Mouse (Mus musculus) forebrain, embryonic 14.5 days (tissue): ENCODE data around the gene Slc10a7. TPM values are rescaled to one million over a fixed set of nuclear protein-coding genes. Genes with fewer than 3 reads are reported as not detected.

Experiments used
- ATAC-seq: fragments of 200-750 bp; cut with Nextera tagmentation; 2 replicates; pipeline ENCODE4 v1.8.0; 2017; ENCODE audit warnings: mild to moderate bottlenecking, moderate library complexity
- DNase-seq: peaks from one replicate; pipeline ENCODE4 v3.0.0-alpha.2; 2015; ENCODE audit warnings: low spot score
- H3K27ac ChIP-seq: fragments of 300-500 bp; sonication (generic); 2 replicates; pipeline ENCODE4 v1.5.1; 2014; ENCODE audit warnings: low read depth, mild to moderate bottlenecking, control low read depth, low read length, moderate library complexity
- H3K27me3 ChIP-seq: fragments of 300-500 bp; sonication (generic); replicated peaks from 2 replicates; pipeline ENCODE4 v1.6.1; 2014; ENCODE audit warnings: low read length, control low read depth, mixed read lengths; ENCODE audit not compliant: control insufficient read depth, insufficient read depth
- H3K36me3 ChIP-seq: fragments of 300-500 bp; sonication (generic); 2 replicates; pipeline ENCODE4 v1.6.1; 2014; ENCODE audit warnings: low read length, control low read depth; ENCODE audit not compliant: control insufficient read depth, insufficient read depth
- H3K4me1 ChIP-seq: fragments of 300-500 bp; sonication (generic); 2 replicates; pipeline ENCODE4 v1.6.1; 2014; ENCODE audit warnings: antibody characterized with exemption, low read length, control low read depth; ENCODE audit not compliant: control insufficient read depth, insufficient read depth
- H3K4me2 ChIP-seq: fragments of 300-500 bp; sonication (generic); 2 replicates; pipeline ENCODE4 v1.6.1; 2014; ENCODE audit warnings: mild to moderate bottlenecking, control low read depth, low read length
- H3K4me3 ChIP-seq: fragments of 300-500 bp; sonication (generic); 2 replicates; pipeline ENCODE4 v1.5.1; 2014; ENCODE audit warnings: low read depth, low read length, control low read depth
- H3K9ac ChIP-seq: fragments of 300-500 bp; sonication (generic); 2 replicates; pipeline ENCODE4 v1.6.1; 2014; ENCODE audit warnings: mild to moderate bottlenecking, low read length, control low read depth, moderate library complexity
- H3K9me3 ChIP-seq: fragments of 300-500 bp; sonication (generic); replicated peaks from 2 replicates; pipeline ENCODE4 v1.6.1; 2016; ENCODE audit warnings: low read length, control low read depth, mixed read lengths; ENCODE audit not compliant: control insufficient read depth
- WGBS: fragments of 180-500 bp; shearing (Covaris S2); extraction: QIAGEN DNeasy Blood & Tissue Kit; methylation state at CpG from one replicate; pipeline ENCODE4 v1.1.7; 2014; 5-methylcytosine and 5-hydroxymethylcytosine counted together
- polyA plus RNA-seq: library from polyadenylated mRNA; unstranded; fragments of >200 nt; fragmentation: Nextera tagmentation; extraction: Ambion mirVana; gene quantifications from 2 replicates; pipeline ENCODE4 v1.2.1, GENCODE M21; 2014

The Slc10a7 gene
- polyA plus RNA-seq, 1 experiment from 2014 or later = 5.2 TPM

GRCm38 (mm10) chr8:78556773-78557434 is 47.8 kb downstream of the Slc10a7 start:
- 8% methylated on average over 11 of the region's 11 CpGs for WGBS
- Histone ChIP-seq H3K4me1 (peaks cover 9% of the 10 kb centered on the region), H3K36me3 (no peaks in the 10 kb centered on the region), H3K4me3 (no peak overlapping the region), H3K27me3 (no peaks in the 10 kb centered on the region), H3K4me2 (peak overlapping the region; percentile 25), H3K27ac (no peak overlapping the region), H3K9ac (no peak overlapping the region), H3K9me3 (0 out of 2 replicates have a peak, but pooled peaks cover 4% of the 10 kb centered on the region)
- peak; percentile 84 for ATAC-seq
- peak; percentile 68 for DNase-seq

GRCm38 (mm10) chr8:78561620-78562019 is 52.5 kb downstream of the Slc10a7 start:
- ATAC-seq = no peak

GRCm38 (mm10) chr8:78563466-78564058 is 54.4 kb downstream of the Slc10a7 start:
- Histone ChIP-seq H3K4me3 (no peak overlapping the region), H3K9me3 (0 out of 2 replicates have a peak, but pooled peaks cover 4% of the 10 kb centered on the region), H3K9ac (no peak overlapping the region), H3K4me2 (no peak overlapping the region), H3K36me3 (no peaks in the 10 kb centered on the region), H3K27me3 (no peaks in the 10 kb centered on the region), H3K4me1 (no peaks in the 10 kb centered on the region), H3K27ac (no peak overlapping the region)
- DNase-seq = no peak
- WGBS = 88% methylated on average over 2 of the region's 2 CpGs
- no peak for ATAC-seq

More at GRCm38 (mm10) chr8:78561620-78562019, 52.5 kb downstream of the Slc10a7 start:
- no peaks in the 10 kb centered on the region for H3K36me3 ChIP-seq
- H3K27ac ChIP-seq = no peak overlapping the region
- no peak for DNase-seq
- peaks cover 6% of the 10 kb centered on the region for H3K4me1 ChIP-seq
- H3K9me3 ChIP-seq = 0 out of 2 replicates have a peak, but pooled peaks cover 4% of the 10 kb centered on the region
- no peak overlapping the region for H3K9ac ChIP-seq
- H3K27me3 ChIP-seq = no peaks in the 10 kb centered on the region
- H3K4me3 ChIP-seq = no peak overlapping the region
- H3K4me2 ChIP-seq = no peak overlapping the region
- 90% methylated on average over 6 of the region's 6 CpGs for WGBS

GRCm38 (mm10) chr8:78564200-78564599 is 55.1 kb downstream of the Slc10a7 start:
- DNase-seq = no peak
- 89% methylated on average over 5 of the region's 5 CpGs for WGBS

GRCm38 (mm10) chr8:78568196-78568595 is 59.0 kb downstream of the Slc10a7 start:
- ATAC-seq (no peak), DNase-seq (no peak)
- WGBS = 85% methylated on average over 8 of the region's 8 CpGs
- Histone ChIP-seq H3K9ac (no peak overlapping the region), H3K9me3 (no peaks in the 10 kb centered on the region), H3K4me3 (no peak overlapping the region), H3K4me2 (no peak overlapping the region), H3K27me3 (no peaks in the 10 kb centered on the region), H3K4me1 (no peaks in the 10 kb centered on the region), H3K27ac (no peak overlapping the region), H3K36me3 (no peaks in the 10 kb centered on the region)

More at GRCm38 (mm10) chr8:78564200-78564599, 55.1 kb downstream of the Slc10a7 start:
- no peak overlapping the region for H3K4me3 ChIP-seq
- H3K4me2 ChIP-seq = no peak overlapping the region
- H3K4me1 ChIP-seq = no peaks in the 10 kb centered on the region
- H3K9me3 ChIP-seq = 0 out of 2 replicates have a peak, but pooled peaks cover 4% of the 10 kb centered on the region
- H3K27me3 ChIP-seq = no peaks in the 10 kb centered on the region
- H3K36me3 ChIP-seq = no peaks in the 10 kb centered on the region
- H3K27ac ChIP-seq = no peak overlapping the region
- ATAC-seq = no peak
- no peak overlapping the region for H3K9ac ChIP-seq

GRCm38 (mm10) chr8:78571528-78571927 is 62.4 kb downstream of the Slc10a7 start:
- H3K4me3 ChIP-seq = no peak overlapping the region
- no peak overlapping the region for H3K4me2 ChIP-seq
- H3K36me3 ChIP-seq = no peaks in the 10 kb centered on the region
- WGBS = 34% methylated on average over 9 of the region's 9 CpGs
- no peak overlapping the region for H3K9ac ChIP-seq
- ATAC-seq = no peak
- no peak overlapping the region for H3K27ac ChIP-seq
- no peaks in the 10 kb centered on the region for H3K27me3 ChIP-seq
- no peaks in the 10 kb centered on the region for H3K4me1 ChIP-seq
- DNase-seq = no peak
- H3K9me3 ChIP-seq = no peaks in the 10 kb centered on the region

GRCm38 (mm10) chr8:78574207-78574606 is 65.1 kb downstream of the Slc10a7 start:
- Histone ChIP-seq H3K27ac (no peak overlapping the region), H3K36me3 (no peaks in the 10 kb centered on the region), H3K4me2 (no peak overlapping the region), H3K4me3 (no peak overlapping the region), H3K9me3 (no peaks in the 10 kb centered on the region), H3K9ac (no peak overlapping the region), H3K4me1 (peaks cover 9% of the 10 kb centered on the region), H3K27me3 (no peaks in the 10 kb centered on the region)
- ATAC-seq (no peak), DNase-seq (no peak)
- 81% methylated on average over 7 of the region's 7 CpGs for WGBS

GRCm38 (mm10) chr8:78577569-78577968 is 68.4 kb downstream of the Slc10a7 start:
- ATAC-seq (peak; percentile 32; the same call in 1 of the 2 replicates), DNase-seq (peak; percentile 42)
- Histone ChIP-seq H3K36me3 (no peaks in the 10 kb centered on the region), H3K9me3 (no peaks in the 10 kb centered on the region), H3K27me3 (no peaks in the 10 kb centered on the region), H3K4me3 (no peak overlapping the region), H3K4me1 (peaks cover 9% of the 10 kb centered on the region), H3K27ac (no peak overlapping the region), H3K4me2 (no peak overlapping the region; the same call in 1 of the 2 replicates), H3K9ac (no peak overlapping the region)
- WGBS = 11% methylated on average over 10 of the region's 10 CpGs

GRCm38 (mm10) chr8:78578036-78578435 is 68.9 kb downstream of the Slc10a7 start:
- WGBS = 7% methylated on average over 3 of the region's 3 CpGs
- H3K9me3 ChIP-seq = no peaks in the 10 kb centered on the region
- no peaks in the 10 kb centered on the region for H3K36me3 ChIP-seq
- ATAC-seq = peak; percentile 37; the same call in 1 of the 2 replicates
- no peak overlapping the region; the same call in 1 of the 2 replicates for H3K4me2 ChIP-seq
- peak; percentile 16 for DNase-seq
- no peak overlapping the region for H3K9ac ChIP-seq
- H3K4me1 ChIP-seq = peaks cover 9% of the 10 kb centered on the region
- no peak overlapping the region for H3K27ac ChIP-seq
- no peak overlapping the region for H3K4me3 ChIP-seq
- no peaks in the 10 kb centered on the region for H3K27me3 ChIP-seq
